Mouse (Mus musculus): ENCODE measurements around the gene Dguok. TPM values are rescaled to one million over a fixed set of nuclear protein-coding genes. Genes with fewer than 3 reads are reported as not detected.
A peak's percentile ranks its signal among the peaks of the same experiment; 100 is the strongest.

The Dguok gene
- total and polyA plus RNA-seq, 3 experiments, result 8.7 to 16.7 (median 11.5) TPM

DNA sequence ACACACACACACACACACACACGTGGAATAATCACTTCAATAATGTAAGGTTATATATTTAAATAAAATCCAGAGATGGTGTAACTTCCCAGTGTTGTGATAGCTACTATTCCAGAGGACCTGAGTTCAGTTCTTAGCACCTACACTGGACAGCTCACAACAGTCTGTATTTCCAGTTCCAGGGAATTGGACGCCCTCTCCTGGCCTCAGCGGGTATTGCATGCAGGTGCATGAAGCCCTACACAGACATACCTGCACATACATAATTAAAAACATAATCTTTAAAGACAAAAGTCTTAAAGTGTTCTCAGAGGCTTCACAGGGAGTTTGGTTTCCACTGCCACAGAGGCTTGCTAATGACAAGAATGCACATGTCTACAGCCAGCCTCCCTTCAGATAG, 6.3 kb downstream of the Dguok start:
- H3K27ac ChIP-seq (ENCODE audit: insufficient read depth, low read depth), result no peak overlapping the region
- peaks cover 0 to 59% of the 10 kb centered on the region in 2 experiments for H3K36me3 ChIP-seq (replicated peaks in 1 of 2; ENCODE audit: control insufficient read depth in 1 of 2, insufficient read depth in 1 of 2, low read length in 1 of 2)
- no peak overlapping the region for H3K9ac ChIP-seq (ENCODE audit: insufficient read depth, low read depth)
- no peaks in the 10 kb centered on the region for H3K27me3 ChIP-seq (replicated peaks)
- TF ChIP-seq RAD21 (IDR thresholded peaks at IDR 0.05; ENCODE audit: low read depth, low read length) (peak; percentile 16), MAZ (IDR thresholded peaks at IDR 0.05; ENCODE audit: low read depth, low read length) (no peak), ZMIZ1 (IDR thresholded peaks at IDR 0.05; ENCODE audit: low read depth, low read length) (no peak), UBTF (IDR thresholded peaks at IDR 0.05; ENCODE audit: low read depth, low read length) (no peak), MEF2A (IDR thresholded peaks at IDR 0.05; ENCODE audit: borderline replicate concordance, low read depth, low read length) (no peak), RCOR1 (conservative IDR thresholded peaks at IDR 0.05; ENCODE audit: low read depth, low read length) (no peak), E2F4 (IDR thresholded peaks at IDR 0.05; ENCODE audit: insufficient replicate concordance, low read depth, low read length) (no peak), JUN (IDR thresholded peaks at IDR 0.05; ENCODE audit: insufficient read depth, low read depth, low read length) (no peak), MXI1 (IDR thresholded peaks at IDR 0.05; ENCODE audit: low read depth, low read length) (no peak), CTCF (conservative IDR thresholded peaks at IDR 0.05 in 1 of 2, IDR thresholded peaks at IDR 0.05 in 1 of 2; ENCODE audit: low read depth in 2 of 2, low read length in 2 of 2) (peak; percentile 27 to 31; a peak in 3 of 4 replicates), USF1 (IDR thresholded peaks at IDR 0.05; ENCODE audit: low read depth, low read length) (no peak), SIN3A (IDR thresholded peaks at IDR 0.05; ENCODE audit: low read length) (no peak), MYC (IDR thresholded peaks at IDR 0.05; ENCODE audit: low read depth, low read length) (no peak), GABPA (IDR thresholded peaks at IDR 0.05; ENCODE audit: insufficient replicate concordance, low read depth, low read length) (no peak), HCFC1 (IDR thresholded peaks at IDR 0.05; ENCODE audit: low read depth, low read length) (no peak), SMC3 (IDR thresholded peaks at IDR 0.05; ENCODE audit: low read depth, low read length) (peak; percentile 33; the same call in 1 of the 2 replicates), MAFK (IDR thresholded peaks at IDR 0.05; ENCODE audit: insufficient replicate concordance, low read length) (no peak)
- peaks cover 11 to 33% of the 10 kb centered on the region in 2 experiments for H3K4me1 ChIP-seq (ENCODE audit: control insufficient read depth in 1 of 2, insufficient read depth in 2 of 2)
- H3K4me3 ChIP-seq (replicated peaks in 1 of 3; ENCODE audit: low read depth in 2 of 3, low read length in 2 of 3, poor library complexity in 1 of 3), result no peak overlapping the region
- DNase-seq (ENCODE audit: extremely low read depth), result no peak
- H3K79me2 ChIP-seq (replicated peaks; ENCODE audit: control insufficient read depth, extremely low read depth, insufficient read depth, poor library complexity, severe bottlenecking), result no peaks in the 10 kb centered on the region; the same call in 1 of the 2 replicates
- dilution Hi-C loops (cut with MboI; ENCODE audit: extremely low pct_ligation_motif_present, extremely low pct_unique_long_range_greater_than_20kb, low sequenced_read_pairs), result no loop called here
- H3K9me3 ChIP-seq (replicated peaks; ENCODE audit: low read length), result peaks cover 2% of the 10 kb centered on the region
- in situ Hi-C loops (cut with MboI; ENCODE audit: low pct_ligation_motif_present, low pct_unique_long_range_greater_than_20kb, low sequenced_read_pairs), result no loop called here
- no peak overlapping the region for H3K4me2 ChIP-seq (ENCODE audit: insufficient read depth, low read depth, poor library complexity, severe bottlenecking)

DNA sequence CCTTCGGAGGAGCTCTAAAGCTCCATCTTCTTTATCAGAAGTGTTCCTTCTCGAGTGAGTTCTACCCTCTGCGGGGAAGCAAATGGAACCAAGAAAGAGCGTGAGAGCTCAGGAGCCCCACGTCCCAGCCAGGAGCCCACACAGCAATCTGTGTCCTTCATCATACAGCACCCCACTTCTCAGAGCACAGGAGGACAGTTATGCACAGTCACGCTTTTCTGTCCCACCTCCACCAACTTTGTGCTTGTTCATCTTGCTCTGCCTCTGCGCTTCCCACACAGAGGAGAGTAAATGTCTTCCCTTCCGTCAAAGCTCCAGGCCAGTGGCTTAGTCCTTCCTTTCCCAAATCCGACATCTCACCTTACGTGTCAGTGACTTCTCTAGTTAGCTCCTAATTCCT, 7.7 kb downstream of the Dguok start:
- H3K27me3 ChIP-seq (replicated peaks), result no peaks in the 10 kb centered on the region
- peaks cover 4 to 19% of the 10 kb centered on the region in 2 experiments; a peak in 3 of 4 replicates for H3K4me1 ChIP-seq (ENCODE audit: control insufficient read depth in 1 of 2, insufficient read depth in 2 of 2)
- H3K9me3 ChIP-seq (replicated peaks; ENCODE audit: low read length), result peaks cover 2% of the 10 kb centered on the region
- H3K36me3 ChIP-seq (replicated peaks in 1 of 2; ENCODE audit: control insufficient read depth in 1 of 2, insufficient read depth in 1 of 2, low read length in 1 of 2), result peaks cover 4 to 69% of the 10 kb centered on the region in 2 experiments
- in situ Hi-C loops (cut with MboI; ENCODE audit: low pct_ligation_motif_present, low pct_unique_long_range_greater_than_20kb, low sequenced_read_pairs), result no loop called here
- no peak overlapping the region for H3K4me2 ChIP-seq (ENCODE audit: insufficient read depth, low read depth, poor library complexity, severe bottlenecking)
- TF ChIP-seq E2F4 (IDR thresholded peaks at IDR 0.05; ENCODE audit: insufficient replicate concordance, low read depth, low read length) (no peak), TCF12 (IDR thresholded peaks at IDR 0.05; ENCODE audit: low read depth, low read length) (no peak), MAZ (IDR thresholded peaks at IDR 0.05; ENCODE audit: low read depth, low read length) (no peak), JUN (IDR thresholded peaks at IDR 0.05; ENCODE audit: insufficient read depth, low read depth, low read length) (no peak), NRF1 (IDR thresholded peaks at IDR 0.05; ENCODE audit: low read depth, low read length) (no peak), MXI1 (IDR thresholded peaks at IDR 0.05; ENCODE audit: low read depth, low read length) (no peak)
- dilution Hi-C loops (cut with MboI; ENCODE audit: extremely low pct_ligation_motif_present, extremely low pct_unique_long_range_greater_than_20kb, low sequenced_read_pairs), result no loop called here
- no peak overlapping the region for H3K9ac ChIP-seq (ENCODE audit: insufficient read depth, low read depth)
- no peak for DNase-seq (ENCODE audit: extremely low read depth)
- no peak overlapping the region for H3K4me3 ChIP-seq (replicated peaks in 1 of 3; ENCODE audit: low read depth in 2 of 3, low read length in 2 of 3, poor library complexity in 1 of 3)
- no peaks in the 10 kb centered on the region; the same call in 1 of the 2 replicates for H3K79me2 ChIP-seq (replicated peaks; ENCODE audit: control insufficient read depth, extremely low read depth, insufficient read depth, poor library complexity, severe bottlenecking)
- no peak overlapping the region for H3K27ac ChIP-seq (ENCODE audit: insufficient read depth, low read depth)

Data from CH12.LX (cell line).